Comparison of ENCODE assay signal across 15 mouse cellular contexts in genomic region chr16:50449086-50449485, GRCm38 (mm10).
"Had no signal": no experiment of that assay in that cellular context is flagged by ENCODE, and none has a peak within 500 bp of the region (broad histone marks: within the 10 kb centered on the region; RNA-seq: fewer than 3 reads in every experiment).

No protein-coding gene starts in this region.

- DNase-seq: kidney, adult 2 months; kidney, postnatal 14 days; lung, embryonic 14.5 days; lung, postnatal 10 days; midbrain, embryonic 14.5 days; right cerebral cortex, adult 18-20 months; right cerebral cortex, postnatal 25 days; thymus, adult 2 months; thymus, postnatal 25 days had no signal

- H3K27ac ChIP-seq: kidney, embryonic 15.5 days; limb, embryonic 10.5 days; liver, embryonic 15.5 days; macrophage; neural tube, embryonic 13.5 days had no signal

- H3K4me1 ChIP-seq: kidney, embryonic 15.5 days; limb, embryonic 10.5 days; liver, embryonic 15.5 days; neural tube, embryonic 13.5 days had no signal

- H3K4me3 ChIP-seq: kidney, embryonic 15.5 days; limb, embryonic 10.5 days; liver, embryonic 15.5 days; neural tube, embryonic 13.5 days had no signal

- H3K9ac ChIP-seq: kidney, embryonic 15.5 days; liver, embryonic 15.5 days; lung, embryonic 14.5 days; neural tube, embryonic 13.5 days had no signal

- H3K4me2 ChIP-seq: kidney, embryonic 15.5 days; liver, embryonic 11.5 days; liver, embryonic 15.5 days; lung, embryonic 14.5 days; neural tube, embryonic 13.5 days had no signal

- H3K9me3 ChIP-seq: kidney, embryonic 15.5 days; limb, embryonic 10.5 days; liver, embryonic 15.5 days; neural tube, embryonic 13.5 days had no signal

- H3K27me3 ChIP-seq: kidney, embryonic 15.5 days; liver, embryonic 15.5 days; neural tube, embryonic 13.5 days had no signal

- H3K36me3 ChIP-seq: kidney, embryonic 15.5 days; limb, embryonic 10.5 days; liver, embryonic 15.5 days; neural tube, embryonic 13.5 days had no signal
